Mouse (Mus musculus) embryo, embryonic 11.5 days (tissue): ENCODE data around the gene Hamp.
"Not testable (repeated sequence)": the region's sequence is repeated elsewhere in the genome, so short reads cannot be mapped to it uniquely, and the experiment has no call there.

ENCODE experiments used
- DNase-seq: peaks from one replicate; pipeline ENCODE4 v3.0.0-alpha.2; 2012; ENCODE audit warnings: low read depth, low spot score

Gene Hamp

GRCm38 (mm10) chr7:30956357-30956751 is 12.5 kb upstream of the Hamp start:
- DNase-seq: peak; percentile 22

- peak; percentile 83 for DNase-seq
These were observed 11.9 kb upstream of the Hamp start for GRCm38 (mm10) chr7:30955584-30956356.

GRCm38 (mm10) chr7:30954971-30955520 is 11.2 kb upstream of the Hamp start:
- no peak for DNase-seq

- DNase-seq: no peak
These were observed 10.2 kb upstream of the Hamp start for GRCm38 (mm10) chr7:30954036-30954435.

GRCm38 (mm10) chr7:30953459-30953858 is 9.6 kb upstream of the Hamp start:
- no peak for DNase-seq

- no peak for DNase-seq
These were observed 8.8 kb upstream of the Hamp start for GRCm38 (mm10) chr7:30952441-30953265.

GRCm38 (mm10) chr7:30949902-30950301 is 6.1 kb upstream of the Hamp start:
- not testable (repeated sequence) for DNase-seq

- no peak for DNase-seq
These were observed 2.0 kb upstream of the Hamp start for GRCm38 (mm10) chr7:30945876-30946275.

GRCm38 (mm10) chr7:30945466-30945865 is 1.6 kb upstream of the Hamp start:
- DNase-seq: not testable (repeated sequence)

GRCm38 (mm10) chr7:30944706-30945105 is 874 bp upstream of the Hamp start:
- not testable (repeated sequence) for DNase-seq

- DNase-seq: not testable (repeated sequence)
These were observed 1.5 kb downstream of the Hamp start for GRCm38 (mm10) chr7:30942365-30942764.

GRCm38 (mm10) chr7:30940070-30940469 is 3.8 kb downstream of the Hamp start:
- not testable (repeated sequence) for DNase-seq

GRCm38 (mm10) chr7:30935422-30936099 is 8.3 kb downstream of the Hamp start:
- DNase-seq: not testable (repeated sequence)

- not testable (repeated sequence) for DNase-seq
These were observed 19.3 kb downstream of the Hamp start, which contains the start of gene Hamp2 for GRCm38 (mm10) chr7:30924581-30924980. Hamp2 (minus strand) TSS chr7:30924681.

- no peak for DNase-seq
These were observed 19.8 kb downstream of the Hamp start for GRCm38 (mm10) chr7:30924071-30924470.

- DNase-seq: not testable (repeated sequence)
These were observed 21.3 kb downstream of the Hamp start for GRCm38 (mm10) chr7:30922490-30922889.

GRCm38 (mm10) chr7:30920217-30920616 is 23.6 kb downstream of the Hamp start:
- no peak for DNase-seq

- DNase-seq: no peak
These were observed 26.6 kb downstream of the Hamp start for GRCm38 (mm10) chr7:30917219-30917618.

- DNase-seq: no peak
These were observed 27.1 kb downstream of the Hamp start for GRCm38 (mm10) chr7:30916713-30917112.

- DNase-seq: no peak
These were observed 29.1 kb downstream of the Hamp start, which contains the start of gene Mag for GRCm38 (mm10) chr7:30914732-30915131. Mag (minus strand) TSS chr7:30914873.

GRCm38 (mm10) chr7:30909773-30910172 is 34.1 kb downstream of the Hamp start:
- no peak for DNase-seq
